Mouse (Mus musculus) left cerebral cortex, postnatal 10 days (tissue): ENCODE results near the gene Gucy2g. TPM values are rescaled to one million over a fixed set of nuclear protein-coding genes. Genes with fewer than 3 reads are reported as not detected.
A peak's percentile ranks its signal among the peaks of the same experiment; 100 is the strongest.
"Not testable (repeated sequence)": the region's sequence is repeated elsewhere in the genome, so short reads cannot be mapped to it uniquely, and the experiment has no call there.

Source experiments
- DNase-seq, 2 experiments: peaks; one replicate each; pipeline ENCODE4 v3.0.0; 2021 to 2022; ENCODE audit warnings: low spot score in 2 of 2, mixed read lengths in 1 of 2; ENCODE audit errors: extremely low spot score in 1 of 2
- intact Hi-C: fragments of 180-260 bp; cut with DNase I; formaldehyde crosslinking; loops from one replicate; pipeline ENCODE4 v1.15.1; 2025
- total RNA-seq, 2 experiments: library from RNA; stranded (reverse); gene quantifications; 2 replicates each; pipeline ENCODE4 v1.2.3; 2021

Gucy2g gene
- total RNA-seq, 2 experiments from 2014 or later = 2.4 to 2.7 TPM

GRCm38 (mm10) chr19:55180433-55180832 lies 60.6 kb downstream of the Gucy2g start, which contains the start of gene Tectb:
Gene Tectb (plus strand): TSS chr19:55180733.
- intact Hi-C loops = no loop called here
- DNase-seq = no peak

- DNase-seq = peak in 1 of 2 experiments; percentile 28
- intact Hi-C loops = no loop called here
Measured at GRCm38 (mm10) chr19:55177143-55177542, 63.9 kb downstream of the Gucy2g start.

GRCm38 (mm10) chr19:55171585-55171984 lies 69.5 kb downstream of the Gucy2g start:
- intact Hi-C loops = no loop called here
- DNase-seq = no peak

- intact Hi-C loops = no loop called here
- no peak for DNase-seq
Measured at GRCm38 (mm10) chr19:55170399-55170798, 70.6 kb downstream of the Gucy2g start.

DNA sequence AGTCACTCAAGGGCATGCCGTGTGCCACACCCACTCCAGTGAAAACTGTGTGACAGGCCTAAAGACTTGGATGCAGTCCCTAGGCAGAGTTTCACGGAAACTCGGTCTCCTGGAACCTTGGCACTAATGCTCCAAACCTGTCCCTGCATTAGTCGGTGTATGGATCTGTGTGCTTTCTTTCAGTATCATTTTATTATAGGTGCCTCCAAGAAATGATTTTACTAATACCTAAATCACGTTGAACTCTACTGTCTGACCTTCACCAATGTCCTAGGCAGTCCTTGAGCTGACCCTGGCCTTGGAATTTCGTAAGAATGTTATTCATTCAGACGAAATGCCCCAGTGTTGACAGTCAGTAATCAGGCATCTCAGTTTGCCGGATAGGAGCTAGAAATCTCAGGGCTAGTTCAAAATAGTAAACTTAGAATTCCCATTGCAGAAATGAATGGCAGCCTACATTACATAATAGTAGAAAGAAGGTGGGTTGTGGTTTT lies 71.8 kb downstream of the Gucy2g start:
- DNase-seq, intact Hi-C loops: not testable (repeated sequence)

DNA sequence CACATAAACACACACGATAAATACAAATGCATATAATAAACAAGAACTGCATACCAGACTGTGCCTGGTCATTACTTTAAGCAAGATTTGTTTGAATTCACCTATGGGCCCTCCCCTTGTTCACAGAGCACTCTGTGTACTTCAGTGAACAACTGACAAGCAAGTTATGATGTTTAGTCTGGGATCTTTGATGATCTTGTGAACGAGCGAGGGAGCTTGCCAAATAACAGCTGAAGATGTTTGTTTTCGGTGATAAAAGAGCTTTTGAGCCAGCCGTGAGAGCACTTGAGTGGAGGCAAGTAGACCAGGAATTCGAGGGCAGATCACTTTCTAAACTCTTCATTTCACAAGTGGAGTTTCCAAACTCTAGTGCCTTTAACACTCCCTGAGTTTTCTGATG lies 72.7 kb downstream of the Gucy2g start:
- no peak for DNase-seq
- intact Hi-C loops = no loop called here

GRCm38 (mm10) chr19:55167741-55168140 lies 73.3 kb downstream of the Gucy2g start:
- intact Hi-C loops = no loop called here
- no peak for DNase-seq

GRCm38 (mm10) chr19:55166741-55167140 lies 74.3 kb downstream of the Gucy2g start:
- intact Hi-C loops = no loop called here

DNA sequence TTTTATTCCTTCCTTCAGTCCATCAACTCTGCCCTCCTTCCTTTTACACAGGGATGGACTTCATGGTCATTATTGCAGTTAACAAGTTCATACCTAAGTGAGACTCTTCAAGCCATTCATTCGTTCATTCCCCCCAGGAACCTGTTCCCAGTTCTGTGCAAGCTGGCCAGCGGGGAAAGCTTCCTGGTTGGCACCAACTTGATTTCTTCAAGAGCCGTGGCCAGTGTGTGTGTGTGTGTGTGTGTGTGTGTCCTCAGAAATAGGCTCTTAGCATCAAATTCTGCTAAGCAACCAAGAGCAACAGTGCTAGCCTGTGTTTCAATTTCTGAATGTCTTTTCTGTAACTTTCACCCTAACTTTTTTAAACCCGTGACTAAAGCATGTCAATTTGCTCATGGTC lies 75.1 kb downstream of the Gucy2g start:
- no peak for DNase-seq
- intact Hi-C loops = no loop called here

More at GRCm38 (mm10) chr19:55166741-55167140, 74.3 kb downstream of the Gucy2g start:
- no peak for DNase-seq

DNA sequence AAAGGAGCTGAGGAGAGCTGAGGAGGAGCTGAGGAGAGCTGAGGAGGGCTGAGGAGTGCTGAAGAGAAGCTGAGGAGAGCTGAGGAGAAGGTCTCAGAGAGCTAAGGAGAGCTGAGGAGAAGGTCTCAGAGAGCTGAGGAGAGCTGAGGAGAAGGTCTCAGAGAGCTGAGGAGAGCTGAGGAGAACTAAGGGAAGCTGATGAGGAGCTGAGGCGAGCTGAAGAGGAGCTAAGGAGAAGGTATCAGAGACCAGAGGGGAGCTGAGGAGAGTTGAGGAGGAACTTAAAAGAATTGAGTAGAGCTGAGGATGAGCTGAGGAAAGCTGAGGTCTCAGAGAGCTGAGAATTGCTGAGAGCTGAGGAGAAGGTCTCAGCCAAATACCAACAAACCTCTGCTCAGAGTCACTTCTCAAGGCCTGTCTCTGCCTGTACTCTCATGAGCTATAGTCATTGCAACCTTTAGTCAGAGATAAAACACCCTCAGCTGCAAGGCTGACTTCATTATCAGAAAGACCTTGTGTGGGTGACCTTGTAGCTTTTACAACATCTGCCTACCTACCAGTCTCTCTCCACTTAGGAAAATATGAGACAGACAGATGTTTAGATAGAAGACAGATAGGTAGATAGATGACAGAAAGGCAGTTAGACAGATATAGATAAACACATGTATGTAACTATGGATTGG lies 75.7 kb downstream of the Gucy2g start:
- DNase-seq = no peak

DNA sequence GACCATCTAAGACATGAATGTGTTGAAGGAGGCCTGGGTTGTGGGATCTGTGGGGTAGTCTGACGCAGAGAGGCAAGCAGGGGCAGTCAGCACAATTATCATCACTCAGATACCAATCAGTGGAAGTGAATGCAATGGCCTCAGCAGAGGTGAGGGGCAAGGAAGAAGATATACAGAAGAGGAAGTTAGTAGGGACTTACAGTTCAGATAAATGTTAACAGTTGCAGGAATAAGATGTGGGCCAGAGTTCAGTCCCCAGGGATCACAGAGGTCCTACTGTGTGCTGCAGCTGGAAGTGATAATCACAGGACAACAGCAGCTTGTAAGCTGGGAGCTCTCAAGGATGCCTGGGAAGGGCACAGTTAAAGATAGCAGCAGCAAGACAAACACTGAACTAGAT lies 76.9 kb downstream of the Gucy2g start:
- DNase-seq = no peak

More for the DNA sequence above, 75.7 kb downstream of the Gucy2g start:
- intact Hi-C loops = no loop called here

DNA sequence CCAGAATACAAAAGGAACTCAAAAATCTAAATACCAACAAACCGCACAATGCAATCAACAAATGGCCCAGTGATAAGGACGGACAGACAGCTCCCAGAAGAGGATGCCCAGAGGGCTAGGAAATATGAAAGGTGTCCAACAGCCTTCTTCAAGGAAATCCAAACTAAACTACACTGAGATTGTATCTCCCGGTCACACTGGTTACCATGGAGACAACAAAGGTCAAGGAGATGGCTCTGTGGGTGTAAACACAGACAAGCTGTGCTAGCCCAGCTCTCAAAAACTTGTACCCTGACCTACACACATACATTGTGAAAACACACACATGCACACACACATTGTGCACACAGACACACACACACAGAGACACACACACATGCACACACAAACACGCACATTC lies 78.8 kb downstream of the Gucy2g start:
- no peak for DNase-seq
- intact Hi-C loops = no loop called here

More for the DNA sequence above, 76.9 kb downstream of the Gucy2g start:
- intact Hi-C loops = no loop called here

DNA sequence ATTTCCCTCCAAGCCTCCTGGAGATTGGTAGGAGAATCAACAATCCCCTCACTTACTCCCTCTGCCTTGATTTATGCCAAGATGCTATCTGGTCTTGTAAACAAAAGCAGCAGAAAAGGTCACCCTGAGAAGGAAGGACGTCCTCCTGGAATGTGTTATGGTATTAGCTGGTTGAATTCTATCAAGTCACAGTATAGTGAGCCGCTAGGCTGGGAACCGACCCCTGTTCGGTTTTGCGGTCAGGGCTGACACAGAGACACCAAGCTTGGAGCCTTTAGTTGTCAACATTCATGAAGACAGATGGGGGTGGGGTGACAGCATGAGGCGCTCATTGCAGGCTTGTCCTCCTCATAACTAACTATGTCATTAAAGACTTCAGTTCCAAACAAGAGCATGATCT lies 81.2 kb downstream of the Gucy2g start:
- DNase-seq = no peak
- intact Hi-C loops = no loop called here

DNA sequence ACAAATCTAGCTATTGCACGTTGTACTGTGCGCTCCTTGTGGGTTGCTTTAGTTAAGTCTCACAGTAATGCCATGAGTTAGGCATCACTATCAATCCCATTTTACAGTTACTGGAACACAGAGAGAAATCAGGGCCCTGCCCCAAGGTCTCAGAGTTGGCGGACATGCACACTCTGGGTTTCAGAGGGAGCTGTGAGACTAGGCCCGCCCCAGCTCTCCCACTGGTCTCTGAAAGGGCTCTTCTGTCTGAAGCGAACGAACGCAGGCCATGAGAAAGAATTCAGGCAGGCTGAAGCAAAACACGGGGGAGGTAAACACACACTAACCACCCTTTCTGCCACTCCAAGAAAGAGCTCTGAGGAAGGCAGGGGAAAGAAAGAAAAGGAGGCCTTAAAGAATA lies 82.4 kb downstream of the Gucy2g start:
- DNase-seq = no peak
- intact Hi-C loops = no loop called here

- no peak for DNase-seq
- intact Hi-C loops = no loop called here
Measured at GRCm38 (mm10) chr19:55157029-55157428, 84.0 kb downstream of the Gucy2g start.

DNA sequence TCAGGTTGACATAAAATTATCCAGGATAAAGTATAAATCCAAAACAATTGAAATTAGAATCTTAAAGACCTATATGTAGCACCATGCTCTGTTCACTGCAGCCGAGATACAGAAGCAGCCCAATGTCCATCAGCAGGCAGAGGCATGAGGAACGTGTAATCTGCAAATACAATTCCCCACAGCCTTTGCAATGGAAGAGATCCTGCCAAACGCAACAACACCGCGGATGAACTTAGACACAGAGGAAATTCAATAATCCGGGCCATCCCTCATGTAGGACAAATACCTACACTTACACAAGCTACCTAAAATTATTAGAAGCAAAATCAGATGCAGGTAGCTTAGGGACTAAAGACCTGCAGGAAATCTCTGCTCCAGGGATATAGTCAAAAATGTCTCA lies 88.1 kb downstream of the Gucy2g start:
- DNase-seq = no peak
- intact Hi-C loops = no loop called here

DNA sequence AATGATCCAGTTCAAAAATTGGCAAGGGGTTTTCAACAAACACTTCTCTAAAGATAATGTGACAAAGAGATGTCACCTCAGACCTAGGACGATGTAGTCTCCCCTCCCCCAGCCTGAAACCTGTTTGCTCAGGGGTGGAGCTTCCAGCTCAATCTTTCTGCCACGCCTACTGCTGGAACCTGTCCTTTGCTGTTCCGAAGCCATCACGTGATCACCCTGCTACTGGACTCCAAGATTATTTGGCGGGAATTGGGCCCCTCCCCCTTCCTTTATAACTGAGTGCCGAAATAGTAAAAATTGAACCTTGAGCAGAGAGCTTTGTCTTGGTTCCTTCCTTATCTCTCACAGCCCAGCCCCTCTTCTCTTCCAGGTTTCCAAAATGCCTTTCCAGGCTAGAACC lies 88.8 kb downstream of the Gucy2g start:
- DNase-seq, intact Hi-C loops: not testable (repeated sequence)

DNA sequence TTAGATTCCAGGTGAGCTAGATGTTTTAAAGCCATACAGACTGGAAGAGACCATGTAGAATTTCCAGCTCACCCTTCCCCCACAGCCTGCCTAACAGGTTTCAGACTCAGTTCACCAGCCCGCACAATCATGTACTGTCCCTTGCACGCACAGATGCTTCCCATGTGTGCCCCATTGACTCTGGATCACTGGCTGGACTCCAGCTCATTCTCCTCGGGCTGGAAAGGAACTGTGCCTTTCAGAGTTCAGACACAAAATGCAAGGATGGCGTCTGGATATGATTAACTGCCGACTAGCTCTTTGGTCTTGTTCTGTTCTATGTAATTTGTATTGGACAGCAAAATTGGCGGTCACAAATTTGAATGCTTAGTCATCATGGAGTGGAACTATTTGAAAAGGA lies 91.4 kb downstream of the Gucy2g start:
- intact Hi-C loops = no loop called here
- no peak for DNase-seq

DNA sequence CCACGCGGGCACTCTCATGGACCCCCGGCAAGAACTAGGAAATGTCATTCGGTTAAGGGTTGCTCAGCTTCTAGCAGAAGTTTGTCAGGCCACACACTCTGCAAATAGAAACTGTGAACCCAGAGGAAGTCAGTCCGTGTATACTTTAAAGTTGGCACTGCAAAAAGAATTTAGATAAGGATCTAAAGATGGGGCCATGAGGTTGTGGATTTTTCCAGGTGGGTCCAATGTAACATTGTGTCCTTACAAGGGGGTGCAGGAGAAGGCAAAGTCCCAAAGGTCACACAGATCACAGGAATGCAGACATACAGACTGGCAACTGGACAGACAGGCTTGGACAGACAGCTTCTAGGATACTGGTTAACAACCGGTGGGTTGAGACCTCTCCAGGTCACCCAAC lies 92.9 kb downstream of the Gucy2g start:
- intact Hi-C loops = no loop called here
- DNase-seq = no peak
